Mouse (Mus musculus): ENCODE results near the gene Shc1.
"Not testable (repeated sequence)": the region's sequence is repeated elsewhere in the genome, so short reads cannot be mapped to it uniquely, and the experiment has no call there.

Shc1 gene

DNA sequence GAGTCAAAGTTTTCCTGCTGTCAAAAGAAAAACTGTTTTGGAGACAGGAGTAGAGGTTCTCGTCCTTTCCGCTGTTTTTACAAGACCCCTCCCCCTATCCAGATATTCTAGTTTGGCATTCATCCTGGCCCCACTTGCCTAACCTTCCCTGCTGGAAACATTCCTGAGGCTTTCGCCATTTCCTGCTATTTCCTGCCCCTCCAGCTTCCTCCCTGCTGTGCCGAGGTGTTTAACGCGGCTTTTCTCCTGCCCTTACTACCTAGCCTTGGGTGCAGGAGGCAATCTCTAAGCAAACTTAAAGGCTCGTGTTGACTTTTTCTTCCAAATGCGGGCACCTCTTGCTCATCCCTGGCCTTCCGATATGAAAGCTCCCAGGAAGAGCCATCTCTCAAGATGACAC is 1.3 kb downstream of the Shc1 start:
- no peak for DNase-seq (ENCODE audit: low spot score)

DNA sequence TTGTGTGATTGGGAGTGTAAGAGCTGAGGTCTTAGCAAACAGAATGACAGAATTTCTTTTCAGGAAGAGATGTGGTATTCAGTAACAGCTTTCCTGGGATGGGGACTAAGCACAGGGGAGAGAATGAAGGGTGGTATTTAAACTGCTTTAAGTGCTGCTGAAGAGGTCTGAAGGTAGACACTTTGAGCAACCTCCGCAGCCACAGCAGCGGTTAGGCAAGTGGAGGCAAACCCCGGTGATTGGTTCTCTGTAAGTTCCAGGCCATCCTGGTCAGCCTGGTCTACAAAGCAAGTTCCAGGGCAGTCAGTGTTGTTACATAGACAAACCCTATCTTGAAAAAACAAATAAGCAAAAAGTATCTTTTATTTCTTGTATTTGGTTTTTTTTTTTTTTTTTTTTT is 1.7 kb downstream of the Shc1 start:
- DNase-seq (ENCODE audit: low spot score) = no peak

- no peak for DNase-seq (ENCODE audit: low spot score)
These were observed 2.2 kb downstream of the Shc1 start for GRCm38 (mm10) chr3:89420421-89420820.

DNA sequence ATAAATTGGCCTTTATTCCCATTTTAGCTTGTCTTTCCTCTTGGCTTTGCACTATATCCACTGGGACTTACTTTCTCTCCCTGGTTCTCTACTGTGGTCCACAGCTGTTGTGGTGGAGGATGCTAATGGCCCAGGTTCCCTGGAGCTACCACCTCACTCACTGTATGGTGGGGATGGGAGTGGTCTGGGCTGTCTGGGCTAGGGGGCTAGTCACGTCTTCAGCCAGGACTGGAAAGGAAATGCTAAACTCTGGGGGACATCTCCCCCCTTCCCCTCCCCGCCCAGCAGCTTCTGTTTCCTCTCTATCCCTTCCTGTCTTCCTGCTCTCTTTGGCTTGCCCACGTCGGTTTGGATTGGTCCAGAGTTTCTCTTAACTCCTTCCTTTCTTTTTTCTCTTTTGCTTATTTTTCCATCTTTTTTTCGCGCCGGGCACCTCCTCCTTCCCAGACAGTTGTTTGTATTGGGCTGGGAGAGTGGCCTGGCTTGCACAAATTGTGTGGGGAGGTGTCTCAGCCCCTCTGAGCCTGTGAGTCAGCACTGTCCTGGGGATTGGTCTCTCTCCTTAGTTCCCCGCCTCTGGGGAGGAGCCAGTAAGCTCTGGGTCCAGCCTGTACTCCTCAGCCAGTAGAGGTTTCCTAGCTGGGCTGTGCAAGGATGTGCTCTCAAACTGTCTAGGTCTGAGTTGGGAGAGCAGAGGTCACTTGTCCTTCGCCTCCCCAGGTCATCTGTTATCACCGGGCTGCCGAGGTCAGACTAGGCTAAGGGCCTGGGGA is 2.9 kb downstream of the Shc1 start:
- no peak for DNase-seq (ENCODE audit: low spot score)

- no peak for DNase-seq (ENCODE audit: low spot score)
These were observed 3.7 kb downstream of the Shc1 start for GRCm38 (mm10) chr3:89421810-89422473.

DNA sequence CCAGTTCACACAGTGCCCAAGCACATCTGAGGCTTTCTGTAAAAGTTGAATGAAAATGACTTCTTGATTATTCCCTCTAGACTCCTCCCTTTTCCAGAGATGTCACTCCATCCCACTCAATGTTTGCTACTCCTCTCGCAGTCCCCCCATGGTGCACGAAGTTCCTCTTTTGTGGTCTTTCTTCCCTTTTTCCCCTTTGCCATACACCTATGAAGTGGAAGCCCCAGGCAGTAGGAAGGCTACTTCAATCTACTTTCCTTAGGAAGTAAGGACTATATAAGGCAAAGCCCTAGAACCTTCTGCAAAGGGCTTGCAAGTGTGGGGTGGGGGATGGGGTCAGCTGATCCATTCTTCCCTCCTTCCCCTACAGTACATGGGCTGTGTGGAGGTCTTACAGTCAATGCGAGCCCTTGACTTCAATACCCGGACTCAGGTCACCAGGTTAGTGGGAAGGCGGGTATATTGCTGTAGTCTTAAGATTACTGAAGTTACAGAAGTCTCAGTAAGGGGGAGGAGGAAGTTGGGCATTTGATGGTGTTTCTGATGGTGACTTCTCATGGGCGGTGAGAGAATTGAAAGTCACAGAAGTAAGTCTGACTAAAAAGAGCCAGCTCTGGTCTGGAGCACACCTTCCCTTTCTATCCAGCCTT is 4.4 kb downstream of the Shc1 start:
- no peak for DNase-seq (ENCODE audit: low spot score)

GRCm38 (mm10) chr3:89424416-89425140 is 6.3 kb downstream of the Shc1 start:
- DNase-seq (ENCODE audit: low spot score) = no peak

DNA sequence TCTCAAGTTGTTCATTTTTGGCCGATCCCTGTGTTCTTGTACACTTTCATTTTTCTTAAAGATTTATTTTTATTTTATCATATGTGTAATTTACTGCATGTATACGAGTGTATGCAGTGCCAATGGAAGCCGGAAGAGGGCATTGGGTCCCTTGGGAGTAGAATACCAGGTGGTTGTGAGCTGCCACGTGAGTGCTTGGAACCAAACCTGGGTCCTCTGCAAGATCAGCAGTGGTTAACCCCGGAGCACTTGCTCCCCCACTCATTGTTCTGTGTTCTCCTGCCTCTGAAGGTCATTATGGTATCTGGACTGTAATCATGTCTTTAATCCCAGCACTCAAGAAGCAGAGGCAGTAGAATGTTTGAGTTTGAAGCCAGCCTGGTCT is 6.9 kb downstream of the Shc1 start:
- no peak for DNase-seq (ENCODE audit: low spot score)

- no peak for DNase-seq (ENCODE audit: low spot score)
These were observed 7.6 kb downstream of the Shc1 start for GRCm38 (mm10) chr3:89425876-89426275.

GRCm38 (mm10) chr3:89429021-89429420 is 10.8 kb downstream of the Shc1 start:
- DNase-seq (ENCODE audit: low spot score) = not testable (repeated sequence)

GRCm38 (mm10) chr3:89430171-89431159 is 12.2 kb downstream of the Shc1 start, which contains the start of gene Pygo2:
Gene Pygo2 (plus strand): TSS chr3:89430214.
- peak; percentile 74 for DNase-seq (ENCODE audit: low spot score)

DNA sequence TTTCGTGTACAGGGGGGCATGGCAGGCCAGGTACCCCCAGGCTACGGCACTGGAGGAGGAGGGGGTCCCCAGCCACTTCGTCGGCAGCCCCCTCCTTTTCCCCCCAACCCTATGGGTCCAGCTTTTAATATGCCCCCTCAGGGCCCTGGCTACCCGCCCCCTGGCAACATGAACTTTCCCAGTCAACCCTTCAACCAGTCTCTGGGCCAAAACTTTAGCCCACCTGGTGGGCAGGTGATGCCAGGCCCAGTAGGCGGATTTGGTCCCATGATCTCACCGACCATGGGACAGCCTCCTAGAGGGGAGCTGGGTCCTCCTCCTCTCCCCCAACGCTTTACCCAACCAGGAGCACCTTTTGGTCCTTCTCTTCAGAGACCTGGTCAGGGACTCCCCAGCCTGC is 14.4 kb downstream of the Shc1 start:
- no peak for DNase-seq (ENCODE audit: low spot score)

DNA sequence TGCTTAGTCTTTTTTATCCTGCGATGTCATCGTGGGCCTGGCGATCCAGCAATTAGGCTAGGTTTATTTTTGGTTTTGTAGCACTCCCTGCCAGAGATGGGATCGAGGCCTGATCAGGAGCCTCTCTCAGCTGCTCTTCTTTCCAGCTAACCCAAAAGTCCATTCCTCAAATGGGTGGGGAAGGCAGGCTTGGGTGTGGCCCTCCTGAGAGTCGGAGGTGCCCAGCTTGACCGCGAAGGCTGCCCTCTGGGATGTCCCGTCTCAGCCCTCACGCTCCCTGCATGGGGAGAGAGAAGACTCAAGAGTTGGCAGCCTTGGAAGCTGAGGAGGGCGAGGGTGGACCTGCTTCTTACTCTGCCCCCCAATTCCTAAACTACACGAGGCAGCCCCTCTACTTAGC is 16.3 kb downstream of the Shc1 start:
- DNase-seq (ENCODE audit: low spot score) = no peak

GRCm38 (mm10) chr3:89435041-89435440 is 16.8 kb downstream of the Shc1 start:
- no peak for DNase-seq (ENCODE audit: low spot score)

GRCm38 (mm10) chr3:89436176-89437113 is 18.2 kb downstream of the Shc1 start, which contains the start of gene Pbxip1:
Gene Pbxip1 (plus strand): TSS chr3:89436706.
- DNase-seq (ENCODE audit: low spot score) = no peak

GRCm38 (mm10) chr3:89437269-89437668 is 19.0 kb downstream of the Shc1 start:
- DNase-seq (ENCODE audit: low spot score) = no peak

DNA sequence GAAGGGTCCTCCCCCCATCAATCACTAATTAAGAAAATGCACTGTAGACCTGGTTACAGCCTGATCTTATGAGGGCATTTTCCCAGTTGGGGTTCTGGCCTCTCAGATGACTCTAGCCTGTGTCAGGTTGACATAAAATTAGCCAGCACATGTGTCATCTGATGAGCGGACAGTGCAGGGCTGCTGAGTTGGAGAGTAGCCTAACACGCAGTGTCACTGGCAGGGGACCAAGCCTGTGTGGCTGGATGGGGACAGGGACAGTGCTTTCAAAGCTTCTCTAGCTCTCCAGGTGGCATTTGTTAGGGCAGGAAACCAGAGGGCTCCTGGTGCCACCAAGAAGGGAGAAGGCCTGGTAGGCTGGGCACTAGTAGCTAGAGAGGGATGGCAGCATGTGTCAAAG is 22.4 kb downstream of the Shc1 start:
- DNase-seq (ENCODE audit: low spot score) = no peak

- DNase-seq (ENCODE audit: low spot score) = no peak
These were observed 30.7 kb downstream of the Shc1 start for GRCm38 (mm10) chr3:89448720-89449537.

DNA sequence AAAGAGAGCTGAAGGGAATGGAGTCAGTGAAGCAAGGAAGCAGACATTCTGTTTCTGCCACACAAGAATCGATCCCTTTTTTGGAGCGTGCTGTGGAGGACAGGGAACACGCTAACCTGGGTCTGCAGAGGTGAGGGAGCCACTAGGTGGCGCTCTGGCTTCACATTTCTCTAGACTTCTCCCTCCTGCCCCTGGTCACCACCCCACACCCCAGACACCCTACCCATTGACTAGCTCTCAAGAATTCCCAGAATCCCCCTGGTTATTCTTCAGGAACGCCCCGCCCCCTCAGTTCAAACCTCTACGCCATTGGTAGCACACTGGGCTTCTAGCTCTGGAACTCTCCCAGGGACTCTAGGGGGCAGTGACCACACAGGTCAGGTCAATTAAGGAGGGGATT is 31.3 kb downstream of the Shc1 start:
- DNase-seq (ENCODE audit: low spot score) = peak; percentile 53

Measured in layer of hippocampus, adult 9-10 months (tissue).